Mouse (Mus musculus) frontal cortex, adult (tissue): Measurements from ENCODE around the gene Ift20.
"Not testable (repeated sequence)": the region's sequence is repeated elsewhere in the genome, so short reads cannot be mapped to it uniquely, and the experiment has no call there.

Experiments
- ATAC-seq: cut with Nextera tagmentation; 2 replicates; pipeline ENCODE4 v1.9.2; 2017; ENCODE audit warnings: mild to moderate bottlenecking, moderate library complexity, mixed read lengths; ENCODE audit not compliant: low TSS enrichment

Gene Ift20

GRCm38 (mm10) chr11:78566775-78567174, 30.6 kb downstream of the Ift20 start:
- ATAC-seq: no peak

- ATAC-seq: no peak
Measured at GRCm38 (mm10) chr11:78567614-78568013, 31.5 kb downstream of the Ift20 start.

- ATAC-seq: no peak
Measured at GRCm38 (mm10) chr11:78568827-78569226, 32.7 kb downstream of the Ift20 start.

GRCm38 (mm10) chr11:78569806-78570205, 33.6 kb downstream of the Ift20 start:
- no peak for ATAC-seq

- ATAC-seq: peak; percentile 74; the same call in 1 of the 2 replicates
Measured at GRCm38 (mm10) chr11:78571441-78571840, 35.3 kb downstream of the Ift20 start.

GRCm38 (mm10) chr11:78571854-78572253, 35.7 kb downstream of the Ift20 start:
- peak; percentile 66; the same call in 1 of the 2 replicates for ATAC-seq

GRCm38 (mm10) chr11:78574031-78574430, 37.9 kb downstream of the Ift20 start:
- ATAC-seq: not testable (repeated sequence)

GRCm38 (mm10) chr11:78574536-78574935, 38.4 kb downstream of the Ift20 start:
- no peak for ATAC-seq

GRCm38 (mm10) chr11:78574975-78575374, 38.8 kb downstream of the Ift20 start:
- ATAC-seq: no peak

GRCm38 (mm10) chr11:78582848-78583247, 46.7 kb downstream of the Ift20 start:
- no peak for ATAC-seq

GRCm38 (mm10) chr11:78586099-78586498, 49.9 kb downstream of the Ift20 start:
- ATAC-seq: no peak

GRCm38 (mm10) chr11:78587677-78588076, 51.5 kb downstream of the Ift20 start:
- ATAC-seq: not testable (repeated sequence)
